Mouse (Mus musculus) heart, embryonic 13.5 days (tissue): ENCODE measurements around the gene Kdf1. TPM values are rescaled to one million over a fixed set of nuclear protein-coding genes. Genes with fewer than 3 reads are reported as not detected.

Experiments
- ATAC-seq: fragments of 200-750 bp; cut with Nextera tagmentation; 2 replicates; pipeline ENCODE4 v1.8.0; 2017; ENCODE audit warnings: moderate TSS enrichment; ENCODE audit not compliant: insufficient number of reproducible peaks, low FRiP score, low TSS enrichment; ENCODE audit errors: extremely low read depth
- H3K27ac ChIP-seq: fragments of 300-500 bp; sonication (generic); replicated peaks from 2 replicates; pipeline ENCODE4 v1.5.1; 2015; ENCODE audit warnings: moderate library complexity, mild to moderate bottlenecking, inconsistent platforms
- H3K27me3 ChIP-seq: fragments of 300-500 bp; sonication (generic); replicated peaks from 2 replicates; pipeline ENCODE4 v1.6.1; 2015; ENCODE audit warnings: mild to moderate bottlenecking, inconsistent platforms
- H3K36me3 ChIP-seq: fragments of 300-500 bp; sonication (generic); 2 replicates; pipeline ENCODE4 v1.6.1; 2015; ENCODE audit warnings: mild to moderate bottlenecking, inconsistent platforms
- H3K4me1 ChIP-seq: fragments of 300-500 bp; sonication (generic); 2 replicates; pipeline ENCODE4 v1.6.1; 2015; ENCODE audit warnings: inconsistent platforms
- H3K4me2 ChIP-seq: fragments of 300-500 bp; sonication (generic); 2 replicates; pipeline ENCODE4 v1.6.1; 2015; ENCODE audit warnings: inconsistent platforms, mild to moderate bottlenecking, moderate library complexity
- H3K4me3 ChIP-seq: fragments of 300-500 bp; sonication (generic); 2 replicates; pipeline ENCODE4 v1.5.1; 2015; ENCODE audit warnings: moderate library complexity, mild to moderate bottlenecking, inconsistent platforms
- H3K9ac ChIP-seq: fragments of 300-500 bp; sonication (generic); 2 replicates; pipeline ENCODE4 v1.6.1; 2015; ENCODE audit warnings: inconsistent platforms, mild to moderate bottlenecking, moderate library complexity
- H3K9me3 ChIP-seq: fragments of 300-500 bp; sonication (generic); 2 replicates; pipeline ENCODE4 v1.6.1; 2016; ENCODE audit warnings: inconsistent platforms
- WGBS: fragments of 180-500 bp; shearing (Covaris S2); methylation state at CpG from one replicate; pipeline ENCODE4 v1.1.7; 2015; ENCODE audit warnings: mixed read lengths; 5-methylcytosine and 5-hydroxymethylcytosine counted together
- polyA plus RNA-seq: library from polyadenylated mRNA; unstranded; fragments of >200 nt; fragmentation: Nextera tagmentation; extraction: Ambion mirVana; gene quantifications from 2 replicates; pipeline ENCODE4 v1.2.1, GENCODE M21; 2015

Gene Kdf1
- polyA plus RNA-seq = 0.92 and 2.1 TPM in 2 replicates

- peak; percentile 14; the same call in 1 of the 2 replicates for ATAC-seq
- WGBS = 4% methylated on average over 49 of the region's 69 CpGs
- no peaks in the 10 kb centered on the region for H3K36me3 ChIP-seq
- peak within 1 kb of the TSS; percentile 62 for H3K4me3 ChIP-seq
- peaks cover 9% of the 10 kb centered on the region for H3K4me1 ChIP-seq
- H3K9ac ChIP-seq = peak within 1 kb of the TSS; percentile 79
- no peak within 1 kb of the TSS for H3K27ac ChIP-seq
- H3K4me2 ChIP-seq = peak within 1 kb of the TSS; percentile 78
- peaks cover 77% of the 10 kb centered on the region for H3K27me3 ChIP-seq
- H3K9me3 ChIP-seq = no peaks in the 10 kb centered on the region
Measured at GRCm38 (mm10) chr4:133518601-133519368, at the start of gene Kdf1. Gene Kdf1 (plus strand): TSS chr4:133518963.

- H3K27ac ChIP-seq = no peak overlapping the region
- H3K9me3 ChIP-seq = peaks cover 6% of the 10 kb centered on the region
- peak overlapping the region; percentile 69 for H3K4me2 ChIP-seq
- ATAC-seq = no peak
- H3K4me3 ChIP-seq = peak overlapping the region; percentile 26
- H3K27me3 ChIP-seq = peaks cover 15% of the 10 kb centered on the region
- H3K9ac ChIP-seq = no peak overlapping the region
- H3K4me1 ChIP-seq = peaks cover 20% of the 10 kb centered on the region
- WGBS = 15% methylated on average over 12 of the region's 12 CpGs
- H3K36me3 ChIP-seq = no peaks in the 10 kb centered on the region
Measured at GRCm38 (mm10) chr4:133469122-133469521, 49.6 kb upstream of the Kdf1 start.

GRCm38 (mm10) chr4:133471135-133471821, 47.5 kb upstream of the Kdf1 start:
- H3K27me3 ChIP-seq = peaks cover 34% of the 10 kb centered on the region
- H3K4me2 ChIP-seq = no peak overlapping the region
- WGBS = 74% methylated on average over 7 of the region's 7 CpGs
- H3K9me3 ChIP-seq = peaks cover 6% of the 10 kb centered on the region
- H3K36me3 ChIP-seq = no peaks in the 10 kb centered on the region
- H3K27ac ChIP-seq = no peak overlapping the region
- H3K9ac ChIP-seq = no peak overlapping the region
- no peak overlapping the region for H3K4me3 ChIP-seq
- peaks cover 13% of the 10 kb centered on the region for H3K4me1 ChIP-seq
- ATAC-seq = no peak

GRCm38 (mm10) chr4:133473833-133474232, 44.9 kb upstream of the Kdf1 start:
- H3K27ac ChIP-seq = no peak overlapping the region
- H3K27me3 ChIP-seq = peaks cover 56% of the 10 kb centered on the region
- ATAC-seq = no peak
- no peak overlapping the region for H3K4me3 ChIP-seq
- H3K9ac ChIP-seq = no peak overlapping the region
- no peaks in the 10 kb centered on the region for H3K36me3 ChIP-seq
- WGBS = 50% methylated on average over 2 of the region's 2 CpGs
- no peak overlapping the region for H3K4me2 ChIP-seq
- peaks cover 6% of the 10 kb centered on the region for H3K9me3 ChIP-seq
- H3K4me1 ChIP-seq = peaks cover 6% of the 10 kb centered on the region

- Histone ChIP-seq H3K9ac (peak within 1 kb of the TSS; percentile 74), H3K4me3 (peak within 1 kb of the TSS; percentile 59), H3K36me3 (no peaks in the 10 kb centered on the region), H3K4me1 (peaks cover 31% of the 10 kb centered on the region), H3K27ac (no peak within 1 kb of the TSS), H3K4me2 (peak within 1 kb of the TSS; percentile 79), H3K27me3 (peaks cover 82% of the 10 kb centered on the region), H3K9me3 (no peaks in the 10 kb centered on the region)
- 4% methylated on average over 29 of the region's 29 CpGs for WGBS
- peak; percentile 95 for ATAC-seq
Measured at GRCm38 (mm10) chr4:133479458-133480184, 39.1 kb upstream of the Kdf1 start, which contains the start of gene Tent5b. Gene Tent5b (plus strand): TSS chr4:133480132.

- Histone ChIP-seq H3K36me3 (no peaks in the 10 kb centered on the region), H3K9me3 (no peaks in the 10 kb centered on the region), H3K4me3 (peak overlapping the region; percentile 59), H3K27ac (no peak overlapping the region), H3K4me2 (peak overlapping the region; percentile 79), H3K9ac (peak overlapping the region; percentile 74), H3K27me3 (peaks cover 76% of the 10 kb centered on the region), H3K4me1 (peaks cover 31% of the 10 kb centered on the region)
- ATAC-seq = no peak
- WGBS = 3% methylated on average over 34 of the region's 34 CpGs
Measured at GRCm38 (mm10) chr4:133480185-133480537, 38.6 kb upstream of the Kdf1 start.

GRCm38 (mm10) chr4:133480754-133481153, 38.0 kb upstream of the Kdf1 start:
- H3K9ac ChIP-seq = peak overlapping the region; percentile 74; the same call in 1 of the 2 replicates

GRCm38 (mm10) chr4:133481488-133481887, 37.3 kb upstream of the Kdf1 start:
- H3K27me3 ChIP-seq = peaks cover 63% of the 10 kb centered on the region

More at GRCm38 (mm10) chr4:133480754-133481153, 38.0 kb upstream of the Kdf1 start:
- peak overlapping the region; percentile 79 for H3K4me2 ChIP-seq
- H3K9me3 ChIP-seq = no peaks in the 10 kb centered on the region
- H3K4me1 ChIP-seq = peaks cover 31% of the 10 kb centered on the region
- 48% methylated on average over 6 of the region's 6 CpGs for WGBS
- no peak for ATAC-seq
- H3K27me3 ChIP-seq = peaks cover 71% of the 10 kb centered on the region
- H3K27ac ChIP-seq = no peak overlapping the region
- H3K36me3 ChIP-seq = no peaks in the 10 kb centered on the region
- H3K4me3 ChIP-seq = peak overlapping the region; percentile 59; the same call in 1 of the 2 replicates

GRCm38 (mm10) chr4:133482479-133482878, 36.3 kb upstream of the Kdf1 start:
- Histone ChIP-seq H3K9me3 (no peaks in the 10 kb centered on the region), H3K9ac (no peak overlapping the region), H3K27ac (no peak overlapping the region), H3K36me3 (no peaks in the 10 kb centered on the region), H3K4me2 (no peak overlapping the region), H3K4me1 (peaks cover 31% of the 10 kb centered on the region), H3K4me3 (no peak overlapping the region), H3K27me3 (peaks cover 53% of the 10 kb centered on the region)
- 76% methylated on average over 3 of the region's 3 CpGs for WGBS
- no peak for ATAC-seq

More at GRCm38 (mm10) chr4:133481488-133481887, 37.3 kb upstream of the Kdf1 start:
- H3K9me3 ChIP-seq = no peaks in the 10 kb centered on the region
- 11% methylated on average over 4 of the region's 4 CpGs for WGBS
- 0 out of 2 replicates have a peak overlapping the region, but pooled peaks have one; percentile 8 for H3K9ac ChIP-seq
- no peaks in the 10 kb centered on the region for H3K36me3 ChIP-seq
- no peak overlapping the region for H3K4me3 ChIP-seq
- ATAC-seq = no peak
- no peak overlapping the region for H3K4me2 ChIP-seq
- H3K4me1 ChIP-seq = peaks cover 31% of the 10 kb centered on the region
- H3K27ac ChIP-seq = no peak overlapping the region

GRCm38 (mm10) chr4:133484266-133485025, 34.3 kb upstream of the Kdf1 start:
- peak overlapping the region; percentile 59 for H3K9ac ChIP-seq
- H3K27me3 ChIP-seq = peaks cover 37% of the 10 kb centered on the region
- H3K4me3 ChIP-seq = peak overlapping the region; percentile 13; the same call in 1 of the 2 replicates
- H3K4me2 ChIP-seq = peak overlapping the region; percentile 60
- H3K27ac ChIP-seq = no peak overlapping the region
- no peaks in the 10 kb centered on the region for H3K36me3 ChIP-seq
- peaks cover 35% of the 10 kb centered on the region for H3K4me1 ChIP-seq
- no peak for ATAC-seq
- H3K9me3 ChIP-seq = no peaks in the 10 kb centered on the region
- 16% methylated on average over 22 of the region's 22 CpGs for WGBS
